9 mouse cellular contexts compared by ENCODE assay signal in the genomic region with DNA sequence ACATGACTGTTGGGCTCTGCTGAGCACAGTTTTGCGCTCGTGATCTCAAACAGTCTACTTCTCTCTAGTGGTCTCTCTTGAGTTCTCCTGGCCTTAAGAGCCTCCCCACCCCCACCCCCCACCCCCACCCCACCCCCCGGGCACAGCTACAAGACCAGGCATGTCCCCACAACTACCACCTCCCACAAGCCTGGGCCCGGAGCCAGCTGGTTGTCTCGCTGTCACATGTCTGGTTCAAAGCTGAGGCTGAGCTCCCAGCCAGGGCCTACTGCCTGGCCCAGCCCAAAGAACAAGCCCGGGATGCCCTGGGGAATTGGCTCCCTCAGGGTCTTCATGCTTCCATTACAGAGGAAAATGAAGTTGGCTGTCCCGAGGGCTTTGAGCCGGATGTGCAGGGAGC. TPM values are rescaled to one million over a fixed set of nuclear protein-coding genes. Genes with fewer than 3 reads are reported as not detected.
A peak's percentile ranks its signal among the peaks of the same experiment; 100 is the strongest.
DNase-seq lines count a peak whose midpoint lies in the region; ATAC-seq and TF ChIP-seq lines count a peak whose summit lies in the region.
"Had no signal": no experiment of that assay in that cellular context is flagged by ENCODE, and none has a peak within 500 bp of the region (broad histone marks: within the 10 kb centered on the region; RNA-seq: fewer than 3 reads in every experiment).

No protein-coding gene starts in this region.

- H3K36me3 ChIP-seq in hindbrain, postnatal 0 days (ENCODE audit: insufficient read depth, low read length), result no peaks in the 10 kb centered on the region
- no peaks in the 10 kb centered on the region for H3K36me3 ChIP-seq in hindbrain, embryonic 10.5 days
- peaks cover 5% of the 10 kb centered on the region for H3K36me3 ChIP-seq in E14TG2a.4 (ENCODE audit: insufficient read depth, low read length)
- no peaks in the 10 kb centered on the region for H3K36me3 ChIP-seq in embryonic facial prominence, embryonic 14.5 days (ENCODE audit: control insufficient read depth, insufficient read depth, low read length)
- H3K36me3 ChIP-seq in stomach, embryonic 15.5 days, result no peaks in the 10 kb centered on the region
- no peaks in the 10 kb centered on the region for H3K36me3 ChIP-seq in hindbrain, embryonic 11.5 days (ENCODE audit: control insufficient read depth, insufficient read depth, low read length)
- H3K36me3 ChIP-seq: hindbrain, embryonic 15.5 days had no signal

- no peak for TF ChIP-seq CTCF in hindbrain, postnatal 0 days (IDR thresholded peaks at IDR 0.05; ENCODE audit: low read depth)
- TF ChIP-seq CTCF in E14TG2a.4 (conservative IDR thresholded peaks at IDR 0.05; ENCODE audit: low read length), result no peak
- no peak for TF ChIP-seq CTCF in cerebellum, adult 2 months (IDR thresholded peaks at IDR 0.05; ENCODE audit: borderline replicate concordance, insufficient read depth, low read depth, low read length)

- no peak overlapping the region; the same call in 1 of the 2 replicates for H3K27ac ChIP-seq in hindbrain, postnatal 0 days
- no peak overlapping the region for H3K27ac ChIP-seq in hindbrain, embryonic 10.5 days
- H3K27ac ChIP-seq in embryonic facial prominence, embryonic 14.5 days (replicated peaks; ENCODE audit: low read depth, low read length), result no peak overlapping the region; the same call in 1 of the 2 replicates
- H3K27ac ChIP-seq in stomach, embryonic 15.5 days, result peak overlapping the region; percentile 83
- no peak overlapping the region for H3K27ac ChIP-seq in cerebellum, adult 2 months (ENCODE audit: insufficient read depth, low read length)
- no peak overlapping the region for H3K27ac ChIP-seq in hindbrain, embryonic 11.5 days (ENCODE audit: low read depth, low read length)
- H3K27ac ChIP-seq: hindbrain, embryonic 15.5 days had no signal

- H3K27me3 ChIP-seq in hindbrain, postnatal 0 days (ENCODE audit: insufficient read depth, low read length), result peaks cover 13% of the 10 kb centered on the region
- peaks cover 80% of the 10 kb centered on the region for H3K27me3 ChIP-seq in hindbrain, embryonic 10.5 days (ENCODE audit: insufficient read depth, poor library complexity, severe bottlenecking)
- peaks cover 36% of the 10 kb centered on the region for H3K27me3 ChIP-seq in E14TG2a.4 (ENCODE audit: insufficient read depth, low read length)
- peaks cover 5% of the 10 kb centered on the region; the same call in 1 of the 2 replicates for H3K27me3 ChIP-seq in embryonic facial prominence, embryonic 14.5 days (replicated peaks; ENCODE audit: control insufficient read depth, insufficient read depth, low read length)
- no peaks in the 10 kb centered on the region for H3K27me3 ChIP-seq in stomach, embryonic 15.5 days (replicated peaks)
- no peaks in the 10 kb centered on the region for H3K27me3 ChIP-seq in cerebellum, adult 2 months (ENCODE audit: control insufficient read depth, insufficient read depth, low read length)
- peaks cover 14% of the 10 kb centered on the region for H3K27me3 ChIP-seq in hindbrain, embryonic 11.5 days (ENCODE audit: control insufficient read depth, insufficient read depth, low read length)

- H3K9ac ChIP-seq in hindbrain, postnatal 0 days (replicated peaks; ENCODE audit: low read length), result no peak overlapping the region
- H3K9ac ChIP-seq in embryonic facial prominence, embryonic 14.5 days (ENCODE audit: low read depth, low read length), result no peak overlapping the region
- no peak overlapping the region for H3K9ac ChIP-seq in stomach, embryonic 15.5 days
- no peak overlapping the region for H3K9ac ChIP-seq in hindbrain, embryonic 11.5 days (ENCODE audit: low read depth, low read length)
- H3K9ac ChIP-seq: hindbrain, embryonic 15.5 days had no signal

- ATAC-seq in hindbrain, postnatal 0 days, result peak; percentile 10; the same call in 1 of the 2 replicates
- peak; percentile 44; the same call in 1 of the 2 replicates for ATAC-seq in embryonic facial prominence, embryonic 14.5 days (ENCODE audit: low read depth)
- ATAC-seq in stomach, embryonic 15.5 days (ENCODE audit: insufficient read depth, low FRiP score, low read depth), result no peak
- no peak for ATAC-seq in hindbrain, embryonic 11.5 days (ENCODE audit: low FRiP score)

- TF ChIP-seq POLR2A in cerebellum, adult 2 months (IDR thresholded peaks at IDR 0.05; ENCODE audit: borderline replicate concordance, insufficient read depth, low read length), result no peak

- DNase-seq in hindbrain, postnatal 0 days (ENCODE audit: low spot score), result peak; percentile 66
- no peak for DNase-seq in hindbrain, embryonic 10.5 days (ENCODE audit: low spot score)
- DNase-seq in embryonic facial prominence, embryonic 14.5 days (ENCODE audit: low spot score), result peak; percentile 89
- peak; percentile 63 to 77 for DNase-seq in kidney, postnatal 36 days
- no peak for DNase-seq in cerebellum, adult 2 months
- DNase-seq in hindbrain, embryonic 11.5 days (ENCODE audit: low spot score), result no peak

- H3K4me1 ChIP-seq in hindbrain, postnatal 0 days (ENCODE audit: insufficient read depth, low read length), result 0 out of 2 replicates have a peak, but pooled peaks cover 4% of the 10 kb centered on the region
- peaks cover 62% of the 10 kb centered on the region for H3K4me1 ChIP-seq in hindbrain, embryonic 10.5 days (replicated peaks)
- H3K4me1 ChIP-seq in E14TG2a.4 (replicated peaks; ENCODE audit: low read depth, low read length), result peaks cover 83% of the 10 kb centered on the region
- H3K4me1 ChIP-seq in embryonic facial prominence, embryonic 14.5 days (ENCODE audit: control insufficient read depth, insufficient read depth, low read length), result peaks cover 12% of the 10 kb centered on the region
- H3K4me1 ChIP-seq in stomach, embryonic 15.5 days, result peaks cover 47% of the 10 kb centered on the region
- peaks cover 4% of the 10 kb centered on the region for H3K4me1 ChIP-seq in cerebellum, adult 2 months (ENCODE audit: control insufficient read depth, insufficient read depth, low read length)
- peaks cover 2% of the 10 kb centered on the region; the same call in 1 of the 2 replicates for H3K4me1 ChIP-seq in hindbrain, embryonic 11.5 days (replicated peaks; ENCODE audit: control insufficient read depth, insufficient read depth, low read length)

- 33% methylated on average over 8 of the region's 8 CpGs for WGBS in hindbrain, postnatal 0 days
- WGBS in hindbrain, embryonic 10.5 days, result 78% methylated on average over 8 of the region's 8 CpGs
- 43% methylated on average over 8 of the region's 8 CpGs for WGBS in embryonic facial prominence, embryonic 14.5 days
- 44% methylated on average over 8 of the region's 8 CpGs for WGBS in stomach, embryonic 15.5 days
- WGBS in cerebellum, adult 2 months, result 15% methylated on average over 8 of the region's 8 CpGs
- WGBS in hindbrain, embryonic 11.5 days, result 81% methylated on average over 8 of the region's 8 CpGs

- no peaks in the 10 kb centered on the region for H3K9me3 ChIP-seq in hindbrain, postnatal 0 days (ENCODE audit: low read length)
- no peaks in the 10 kb centered on the region for H3K9me3 ChIP-seq in hindbrain, embryonic 10.5 days
- H3K9me3 ChIP-seq in E14TG2a.4 (ENCODE audit: low read length), result no peaks in the 10 kb centered on the region
- H3K9me3 ChIP-seq in embryonic facial prominence, embryonic 14.5 days (ENCODE audit: control insufficient read depth, low read length), result no peaks in the 10 kb centered on the region
- no peaks in the 10 kb centered on the region for H3K9me3 ChIP-seq in stomach, embryonic 15.5 days
- H3K9me3 ChIP-seq in hindbrain, embryonic 11.5 days (ENCODE audit: control insufficient read depth, low read length), result no peaks in the 10 kb centered on the region
- H3K9me3 ChIP-seq: hindbrain, embryonic 15.5 days had no signal

- no peak overlapping the region for H3K4me2 ChIP-seq in hindbrain, postnatal 0 days (ENCODE audit: low read depth, low read length)
- no peak overlapping the region for H3K4me2 ChIP-seq in embryonic facial prominence, embryonic 14.5 days (ENCODE audit: low read depth, low read length)
- no peak overlapping the region for H3K4me2 ChIP-seq in stomach, embryonic 15.5 days
- no peak overlapping the region for H3K4me2 ChIP-seq in hindbrain, embryonic 11.5 days (replicated peaks; ENCODE audit: low read depth, low read length)
- H3K4me2 ChIP-seq: hindbrain, embryonic 15.5 days had no signal

- H3K4me3 ChIP-seq in hindbrain, postnatal 0 days (ENCODE audit: low read length), result no peak overlapping the region
- no peak overlapping the region for H3K4me3 ChIP-seq in hindbrain, embryonic 10.5 days
- peak overlapping the region; percentile 73 for H3K4me3 ChIP-seq in E14TG2a.4 (replicated peaks; ENCODE audit: low read length)
- H3K4me3 ChIP-seq in embryonic facial prominence, embryonic 14.5 days (ENCODE audit: low read depth, low read length), result no peak overlapping the region
- H3K4me3 ChIP-seq in stomach, embryonic 15.5 days (replicated peaks), result no peak overlapping the region
- H3K4me3 ChIP-seq in cerebellum, adult 2 months (replicated peaks; ENCODE audit: insufficient read depth, low read depth, low read length), result no peak overlapping the region
- H3K4me3 ChIP-seq in hindbrain, embryonic 11.5 days (ENCODE audit: low read depth, low read length), result no peak overlapping the region
- H3K4me3 ChIP-seq: hindbrain, embryonic 15.5 days had no signal

RNA-seq across cellular contexts. Expression of a gene that starts 15.7 kb away (rescaled TPM):
- total RNA-seq in hindbrain, postnatal 0 days (2014; rRNA removed), result 25.3 and 33.3 TPM in 2 replicates
- polyA plus RNA-seq in hindbrain, postnatal 0 days (2015; fragmentation: Nextera tagmentation; extraction: Ambion mirVana), result 28.9 and 29.0 TPM in 2 replicates
- 11.8 and 15.0 TPM in 2 replicates for polyA plus RNA-seq in hindbrain, embryonic 10.5 days (2016; fragmentation: Nextera tagmentation; extraction: Ambion mirVana)
- polyA plus RNA-seq in embryonic facial prominence, embryonic 14.5 days (2014; fragmentation: Nextera tagmentation; extraction: Ambion mirVana), result 24.1 and 25.4 TPM in 2 replicates
- polyA plus RNA-seq in stomach, embryonic 15.5 days (2015; fragmentation: Nextera tagmentation; extraction: Ambion mirVana), result 153 and 178 TPM in 2 replicates
- 27.4 and 29.9 TPM in 2 replicates for polyA plus RNA-seq in cerebellum, adult 2 months (2012; rRNA removed)
- polyA plus RNA-seq in hindbrain, embryonic 11.5 days (2014; fragmentation: Nextera tagmentation; extraction: Ambion mirVana), result 10.3 and 11.0 TPM in 2 replicates

Comparison
In these comparisons a context has a peak if more than half of its experiments do, and no peak if none do; other contexts are left out.
1. ATAC-seq: peak in hindbrain, postnatal 0 days (single experiment) and embryonic facial prominence, embryonic 14.5 days (single experiment); none in stomach, embryonic 15.5 days (single experiment) and hindbrain, embryonic 11.5 days (single experiment).
2. DNase-seq: peak in hindbrain, postnatal 0 days (single experiment), embryonic facial prominence, embryonic 14.5 days (single experiment) and kidney, postnatal 36 days (2 of 2); none in hindbrain, embryonic 10.5 days (single experiment), cerebellum, adult 2 months (0 of 2) and hindbrain, embryonic 11.5 days (single experiment).